Mouse (Mus musculus): ENCODE measurements around the gene Csnk2b.

Gene Csnk2b

GRCm38 (mm10) chr17:35085208-35085865 lies 36.5 kb downstream of the Csnk2b start, which contains the start of gene Ly6g6f:
Ly6g6f (minus strand) TSS chr17:35085610.
- DNase-seq: no peak

GRCm38 (mm10) chr17:35083929-35084497 lies 37.8 kb downstream of the Csnk2b start:
- DNase-seq: no peak

- DNase-seq: peak; percentile 82 to 83
Observed at GRCm38 (mm10) chr17:35082841-35083576, 38.8 kb downstream of the Csnk2b start.

GRCm38 (mm10) chr17:35080710-35081109 lies 41.1 kb downstream of the Csnk2b start:
- no peak for DNase-seq

- DNase-seq: no peak
Observed at GRCm38 (mm10) chr17:35080248-35080647, 41.6 kb downstream of the Csnk2b start.

GRCm38 (mm10) chr17:35079778-35080177 lies 42.1 kb downstream of the Csnk2b start:
- DNase-seq: peak in 1 of 2 experiments; percentile 40

GRCm38 (mm10) chr17:35077786-35078233 lies 44.0 kb downstream of the Csnk2b start, which contains the start of gene Ly6g6d:
Ly6g6d (minus strand) TSS chr17:35078065.
- peak; percentile 66 to 71 for DNase-seq

GRCm38 (mm10) chr17:35077285-35077684 lies 44.6 kb downstream of the Csnk2b start:
- DNase-seq: peak in 1 of 2 experiments; percentile 30

- peak in 1 of 2 experiments; percentile 27 for DNase-seq
Observed at GRCm38 (mm10) chr17:35076507-35077176, 45.2 kb downstream of the Csnk2b start, which contains the start of gene Ly6g6e. Ly6g6e (plus strand) TSS chr17:35076902.

GRCm38 (mm10) chr17:35074097-35074496 lies 47.8 kb downstream of the Csnk2b start:
- peak; percentile 86 to 91 for DNase-seq

- DNase-seq: peak; percentile 49 to 52
Observed at GRCm38 (mm10) chr17:35071454-35071853, 50.4 kb downstream of the Csnk2b start.

GRCm38 (mm10) chr17:35070556-35071229 lies 51.2 kb downstream of the Csnk2b start:
- peak; percentile 85 to 91 for DNase-seq

GRCm38 (mm10) chr17:35068213-35068914 lies 53.5 kb downstream of the Csnk2b start:
- peak; percentile 36 to 56 for DNase-seq

All from cerebellum, postnatal 25 days (tissue).